Mouse (Mus musculus) thymus, postnatal 10 days (tissue): ENCODE data around the gene Rnf214.

ENCODE experiments used
- DNase-seq, 2 experiments: peaks; one replicate each; pipeline ENCODE4 v3.0.0; 2021; ENCODE audit warnings: low spot score in 2 of 2

The Rnf214 gene

GRCm38 (mm10) chr9:45815113-45815512 lies 91.6 kb downstream of the Rnf214 start:
- DNase-seq: no peak
